Mouse (Mus musculus) hindbrain, embryonic 16.5 days (tissue): Measurements from ENCODE around the gene Tbl2. TPM values are rescaled to one million over a fixed set of nuclear protein-coding genes. Genes with fewer than 3 reads are reported as not detected.

Experiments used
- microRNA-seq: library from miRNA; unstranded; fragments of <30 nt; microRNA quantifications from one replicate; pipeline ENCODE4, GENCODE M21; 2017
- polyA plus RNA-seq: library from polyadenylated mRNA; unstranded; fragments of >200 nt; fragmentation: Nextera tagmentation; extraction: Ambion mirVana; gene quantifications from 2 replicates; pipeline ENCODE4 v1.2.1, GENCODE M21; 2015

Tbl2 gene
- polyA plus RNA-seq, 1 experiment from 2014 or later: 15.0 TPM

Small RNAs within 50 kb of the gene (microRNA-seq; reads per million reads assigned to microRNA genes)
- gene Gm25315: not detected

Other genes starting within 250 kb of the Tbl2 start
- not detected in 2 replicates for gene Tmem270, start 242.9 kb upstream of the Tbl2 start, polyA plus RNA-seq
- gene Cldn13, start 234.1 kb upstream of the Tbl2 start, polyA plus RNA-seq: not detected in 2 replicates
- gene Mettl27, start 217.3 kb upstream of the Tbl2 start, polyA plus RNA-seq: 5.2 and 7.0 TPM in 2 replicates
- gene Cldn4, start 202.7 kb upstream of the Tbl2 start, polyA plus RNA-seq: not detected in 2 replicates
- gene Cldn3, start 163.4 kb upstream of the Tbl2 start, polyA plus RNA-seq: 4.2 and 4.6 TPM in 2 replicates
- 73.3 and 82.1 TPM in 2 replicates for gene Abhd11, start 140.5 kb upstream of the Tbl2 start, polyA plus RNA-seq
- gene Stx1a, start 126.2 kb upstream of the Tbl2 start, polyA plus RNA-seq: 147 and 162 TPM in 2 replicates
- gene Dnajc30, start 85.5 kb upstream of the Tbl2 start, polyA plus RNA-seq: 44.0 and 45.3 TPM in 2 replicates
- 77.0 and 81.1 TPM in 2 replicates for gene Bud23, start 84.7 kb upstream of the Tbl2 start, polyA plus RNA-seq
- 29.4 and 29.8 TPM in 2 replicates for gene Vps37d, start 71.4 kb upstream of the Tbl2 start, polyA plus RNA-seq
- 0.66 and 0.84 TPM in 2 replicates for gene Mlxipl, start 59.8 kb upstream of the Tbl2 start, polyA plus RNA-seq
- gene Bcl7b, start 18.6 kb downstream of the Tbl2 start, polyA plus RNA-seq: 35.9 and 37.9 TPM in 2 replicates
- gene Baz1b, start 37.6 kb downstream of the Tbl2 start, polyA plus RNA-seq: 20.5 and 21.6 TPM in 2 replicates
- 19.7 and 21.3 TPM in 2 replicates for gene Fzd9, start 101.6 kb downstream of the Tbl2 start, polyA plus RNA-seq
- gene Fkbp6, start 200.4 kb downstream of the Tbl2 start, polyA plus RNA-seq: 0.16 and 0.55 TPM in 2 replicates
- gene Trim50, start 203.6 kb downstream of the Tbl2 start, polyA plus RNA-seq: not detected in 2 replicates
- 30.7 and 35.1 TPM in 2 replicates for gene Nsun5, start 220.3 kb downstream of the Tbl2 start, polyA plus RNA-seq
- 7.4 and 9.1 TPM in 2 replicates for gene Pom121, start 244.9 kb downstream of the Tbl2 start, polyA plus RNA-seq